Mouse (Mus musculus): ENCODE results near the gene Rbpms2.

DNA sequence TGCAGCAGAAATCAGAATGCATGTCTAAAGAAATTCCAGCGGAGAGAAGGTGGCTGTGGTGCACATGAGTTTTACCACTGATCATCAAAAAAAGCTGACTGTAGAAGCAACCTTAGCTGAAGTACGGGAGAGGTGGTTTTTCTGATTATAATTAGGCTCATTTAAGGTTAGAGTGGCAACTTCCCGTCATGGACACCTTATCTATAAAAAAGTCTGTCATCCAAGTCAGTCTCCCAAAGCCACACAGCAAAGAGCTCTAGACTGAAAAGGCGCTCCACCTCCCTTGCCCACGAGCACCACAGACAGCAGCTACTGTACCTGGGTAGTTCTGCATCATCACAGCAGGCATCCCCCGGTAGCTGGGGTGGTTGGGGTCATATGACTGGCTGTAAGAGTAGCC is 71.1 kb downstream of the Rbpms2 start:
- no peak for TF ChIP-seq POLR2A (IDR thresholded peaks at IDR 0.05; ENCODE audit: insufficient read depth, low read depth, low read length)
- TF ChIP-seq CTCF (IDR thresholded peaks at IDR 0.05), result no peak
- TF ChIP-seq EP300 (IDR thresholded peaks at IDR 0.05; ENCODE audit: insufficient read depth, low read depth, low read length), result no peak

Data from heart, adult 2 months (tissue).